Mouse (Mus musculus) mammary gland, adult 2 months (tissue): Measurements from ENCODE around the gene Lcn8. TPM values are rescaled to one million over a fixed set of nuclear protein-coding genes. Genes with fewer than 3 reads are reported as not detected.

Source experiments
- polyA plus RNA-seq: library from polyadenylated mRNA; depleted of rRNA; stranded (reverse); fragments of >200 nt; gene quantifications from 2 replicates; pipeline ENCODE4 v1.2.3, GENCODE M21; 2012; ENCODE audit warnings: low replicate concordance; rRNA removed

Lcn8 gene
- not detected in 2 replicates for polyA plus RNA-seq

DNA sequence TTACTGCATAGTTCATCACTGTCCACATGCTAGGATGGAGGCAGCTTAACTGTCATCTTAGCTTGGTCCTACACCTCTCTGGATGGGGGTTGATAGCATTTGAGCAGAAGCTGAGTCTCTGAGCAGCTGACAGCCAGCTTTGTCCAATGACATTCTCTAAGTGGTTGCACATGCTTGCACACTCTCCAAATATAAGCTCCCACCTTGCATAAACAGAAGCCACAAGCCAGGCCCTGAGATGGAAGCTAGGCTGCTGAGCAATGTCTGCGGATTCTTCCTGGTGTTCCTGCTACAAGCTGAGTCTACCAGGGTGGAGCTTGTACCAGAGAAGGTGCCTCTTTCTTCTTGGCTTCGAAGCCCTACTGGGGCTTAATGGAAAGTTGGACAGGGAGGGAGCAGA lies at the start of gene Lcn8:
TSS of gene Lcn8 (plus strand) at position 219 of the 400 bp plus-strand sequence.

DNA sequence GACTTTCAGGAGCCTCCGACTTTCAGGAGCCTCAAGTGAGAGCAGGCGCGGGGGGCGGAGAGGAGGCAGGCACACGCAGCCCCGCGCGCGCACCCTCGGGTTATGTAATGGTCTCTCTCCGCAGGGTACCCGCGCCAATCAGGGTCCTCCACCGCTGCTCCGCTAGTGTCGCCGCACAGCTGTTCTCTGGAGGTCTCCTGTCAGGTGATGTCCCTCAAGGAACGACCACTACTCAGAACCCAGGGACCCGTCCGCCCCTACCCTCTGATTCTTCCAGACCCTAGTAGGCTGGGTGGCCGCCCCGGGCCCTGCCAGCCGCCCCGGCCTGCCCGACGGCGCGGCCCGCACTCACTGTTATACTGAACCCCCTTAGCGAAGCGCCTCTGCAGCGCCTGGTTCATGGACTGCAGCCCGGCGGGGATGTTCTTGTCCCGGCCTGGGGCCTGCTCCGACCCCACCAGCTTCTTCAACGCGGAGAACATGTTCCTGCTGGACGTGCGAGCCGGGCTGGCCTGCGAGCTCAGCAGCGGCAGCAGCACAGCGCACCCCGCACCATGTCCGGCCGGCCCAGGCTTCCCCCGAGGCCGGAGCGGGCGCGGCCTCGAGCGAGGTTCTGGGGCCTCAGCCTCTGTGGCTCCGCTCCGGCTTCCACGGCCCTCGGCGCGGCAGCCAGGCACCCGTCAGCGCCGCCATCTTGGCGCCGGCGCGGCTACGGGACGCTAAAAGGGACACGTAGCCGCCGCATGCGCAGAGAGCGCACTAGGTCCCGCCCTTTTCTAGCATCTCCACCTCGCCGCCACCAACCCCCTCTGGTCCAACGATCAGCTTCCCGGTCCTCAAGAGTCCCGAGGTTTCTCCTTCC lies 44.9 kb upstream of the Lcn8 start, which contains the start of gene Rabl6:
TSS of gene Rabl6 (minus strand) at position 761 of the 862 bp plus-strand sequence.

GRCm38 (mm10) chr2:25617578-25617977 lies 35.3 kb upstream of the Lcn8 start, which contains the start of gene Ccdc183:
Gene Ccdc183, minus strand, starts transcription at chr2:25617678.

GRCm38 (mm10) chr2:25621229-25622200 lies 31.4 kb upstream of the Lcn8 start, which contains the start of gene Tmem141:
Gene Tmem141, minus strand, starts transcription at chr2:25622005.

GRCm38 (mm10) chr2:25627811-25628210 lies 25.1 kb upstream of the Lcn8 start, which contains the start of gene Fcna:
Gene Fcna, minus strand, starts transcription at chr2:25628030.

GRCm38 (mm10) chr2:25657652-25658051 lies 4.7 kb downstream of the Lcn8 start, which contains the start of gene Lcn5:
Gene Lcn5, plus strand, starts transcription at chr2:25657952.

DNA sequence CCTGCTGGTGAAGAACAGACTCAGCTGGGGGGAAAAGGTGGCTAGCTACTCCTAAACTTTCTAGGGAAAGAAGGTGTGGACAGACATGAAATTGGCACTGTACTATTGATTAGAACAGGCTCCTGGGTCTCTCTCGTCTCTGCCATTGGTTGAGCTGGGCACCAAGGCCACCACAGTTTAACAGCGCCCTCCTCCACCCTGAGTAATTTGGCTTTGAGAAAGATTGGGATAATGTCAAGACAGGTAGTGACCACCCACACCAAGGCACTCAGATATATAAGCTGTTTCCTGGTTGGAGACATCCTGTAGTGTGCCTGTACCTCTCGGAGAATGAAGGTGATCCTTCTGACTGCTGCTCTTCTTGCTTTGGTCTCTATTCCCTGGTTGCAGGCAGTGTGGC lies 23.6 kb downstream of the Lcn8 start, which contains the start of gene Lcn6:
TSS of gene Lcn6 (plus strand) at position 301 of the 400 bp plus-strand sequence.

GRCm38 (mm10) chr2:25682426-25682825 lies 29.5 kb downstream of the Lcn8 start, which contains the start of gene Lcn10:
Gene Lcn10, plus strand, starts transcription at chr2:25682726.

DNA sequence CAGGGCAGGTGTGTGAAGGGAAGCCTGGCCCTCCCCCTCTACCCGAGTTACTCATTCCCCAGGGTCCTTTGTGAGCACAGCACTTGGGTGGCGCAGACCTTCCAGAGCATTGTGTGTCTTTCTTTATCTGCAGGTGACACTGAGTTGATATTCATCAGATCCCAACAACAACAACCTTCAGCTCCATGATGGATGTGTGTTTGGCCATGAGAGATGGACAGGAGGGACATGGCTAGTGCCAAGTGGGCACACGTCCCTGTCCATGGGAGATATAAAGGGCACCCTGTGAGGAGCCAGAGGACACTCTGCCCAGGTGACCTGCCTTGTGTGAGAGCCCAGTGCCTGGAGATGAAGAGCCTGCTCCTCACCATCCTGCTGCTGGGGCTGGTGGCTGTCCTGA lies 46.8 kb downstream of the Lcn8 start, which contains the start of gene Obp2a:
TSS of gene Obp2a (plus strand) at position 301 of the 400 bp plus-strand sequence.

Other genes with a start within 250 kb of the Lcn8 start
- gene Fut7, start 229.9 kb upstream of the Lcn8 start, polyA plus RNA-seq: 7.8 and 13.8 TPM in 2 replicates
- 52.8 and 92.1 TPM in 2 replicates for gene Abca2, start 224.4 kb upstream of the Lcn8 start, polyA plus RNA-seq
- 8.4 and 21.2 TPM in 2 replicates for gene Clic3, start 196.3 kb upstream of the Lcn8 start, polyA plus RNA-seq
- 92.7 and 147 TPM in 2 replicates for gene Paxx, start 192.0 kb upstream of the Lcn8 start, polyA plus RNA-seq
- 4.8 and 6.6 TPM in 2 replicates for gene Ptgds, start 183.1 kb upstream of the Lcn8 start, polyA plus RNA-seq
- not detected in 2 replicates for gene Lcn12, start 159.2 kb upstream of the Lcn8 start, polyA plus RNA-seq
- 19.9 and 31.9 TPM in 2 replicates for gene Fbxw5, start 152.4 kb upstream of the Lcn8 start, polyA plus RNA-seq
- 12.2 and 13.2 TPM in 2 replicates for gene C8g, start 151.4 kb upstream of the Lcn8 start, polyA plus RNA-seq
- gene Traf2, start 106.2 kb upstream of the Lcn8 start, polyA plus RNA-seq: 20.0 and 23.9 TPM in 2 replicates
- gene Edf1, start 95.3 kb upstream of the Lcn8 start, polyA plus RNA-seq: 65.0 and 134 TPM in 2 replicates
- gene Mamdc4, start 78.3 kb upstream of the Lcn8 start, polyA plus RNA-seq: 3.4 and 4.2 TPM in 2 replicates
- gene Phpt1, start 77.9 kb upstream of the Lcn8 start, polyA plus RNA-seq: 42.8 and 48.1 TPM in 2 replicates
- gene Ajm1, start 71.4 kb upstream of the Lcn8 start, polyA plus RNA-seq: 0.79 and 2.0 TPM in 2 replicates
- gene Rabl6, start 44.6 kb upstream of the Lcn8 start, polyA plus RNA-seq: 69.2 and 71.3 TPM in 2 replicates
- gene Ccdc183, start 35.4 kb upstream of the Lcn8 start, polyA plus RNA-seq: not detected in 2 replicates
- gene Tmem141, start 31.1 kb upstream of the Lcn8 start, polyA plus RNA-seq: 20.4 and 44.3 TPM in 2 replicates
- 17.3 and 33.5 TPM in 2 replicates for gene Fcna, start 25.1 kb upstream of the Lcn8 start, polyA plus RNA-seq
- gene Lcn5, start 4.8 kb downstream of the Lcn8 start, polyA plus RNA-seq: not detected in 2 replicates
- gene Lcn6, start 23.7 kb downstream of the Lcn8 start, polyA plus RNA-seq: not detected in 2 replicates
- not detected in 2 replicates for gene Lcn10, start 29.6 kb downstream of the Lcn8 start, polyA plus RNA-seq
- gene Obp2a, start 46.9 kb downstream of the Lcn8 start, polyA plus RNA-seq: not detected in 2 replicates
- 39.9 and 133 TPM in 2 replicates for gene Bmyc, start 53.6 kb downstream of the Lcn8 start, polyA plus RNA-seq
- not detected in 2 replicates for gene Obp2b, start 83.9 kb downstream of the Lcn8 start, polyA plus RNA-seq
- not detected in 2 replicates for gene Lcn3, start 112.4 kb downstream of the Lcn8 start, polyA plus RNA-seq
- not detected in 2 replicates for gene Lcn11, start 123.9 kb downstream of the Lcn8 start, polyA plus RNA-seq
- gene Gm13539, start 129.1 kb downstream of the Lcn8 start, polyA plus RNA-seq: not detected in 2 replicates
- not detected in 2 replicates for gene Glt6d1, start 162.7 kb downstream of the Lcn8 start, polyA plus RNA-seq
- gene Lcn9, start 170.0 kb downstream of the Lcn8 start, polyA plus RNA-seq: not detected in 2 replicates
- not detected in 2 replicates for gene Sohlh1, start 194.1 kb downstream of the Lcn8 start, polyA plus RNA-seq
- gene Kcnt1, start 210.6 kb downstream of the Lcn8 start, polyA plus RNA-seq: 0.48 and 0.57 TPM in 2 replicates